Mouse (Mus musculus) heart, embryonic 14.5 days (tissue): Measurements from ENCODE around the gene Dexi. TPM values are rescaled to one million over a fixed set of nuclear protein-coding genes. Genes with fewer than 3 reads are reported as not detected.

Experiments
- ATAC-seq: fragments of 200-750 bp; cut with Nextera tagmentation; 2 replicates; pipeline ENCODE4 v1.8.0; 2017; ENCODE audit warnings: low read depth, moderate TSS enrichment; ENCODE audit not compliant: insufficient number of reproducible peaks, insufficient read depth, low FRiP score
- H3K27ac ChIP-seq, 2 experiments: fragments of 200-500 bp in 1 of 2; fragments of 300-500 bp in 1 of 2; sonication (generic) in 1 of 2; replicated peaks in 1 of 2; 2 replicates each; pipeline ENCODE4 v1.5.1; 2012 to 2014; ENCODE audit warnings: low read depth in 2 of 2, low read length in 2 of 2, control low read depth in 1 of 2, mild to moderate bottlenecking in 1 of 2, mixed read lengths in 1 of 2; ENCODE audit not compliant: control insufficient read depth in 1 of 2, insufficient read depth in 1 of 2
- H3K27me3 ChIP-seq: fragments of 300-500 bp; sonication (generic); 2 replicates; pipeline ENCODE4 v1.6.1; 2014; ENCODE audit warnings: mild to moderate bottlenecking, low read length, control low read depth; ENCODE audit not compliant: control insufficient read depth, insufficient read depth
- H3K36me3 ChIP-seq: fragments of 300-500 bp; sonication (generic); 2 replicates; pipeline ENCODE4 v1.6.1; 2014; ENCODE audit warnings: mild to moderate bottlenecking, control low read depth, low read length, mixed read lengths; ENCODE audit not compliant: control insufficient read depth, insufficient read depth
- H3K4me1 ChIP-seq, 2 experiments: fragments of 200-500 bp in 1 of 2; fragments of 300-500 bp in 1 of 2; sonication (generic) in 1 of 2; 2 replicates each; pipeline ENCODE4 v1.6.1; 2012 to 2014; ENCODE audit warnings: low read length in 2 of 2, control low read depth in 1 of 2, mixed read lengths in 1 of 2; ENCODE audit not compliant: control insufficient read depth in 2 of 2, insufficient read depth in 2 of 2
- H3K4me2 ChIP-seq: fragments of 300-500 bp; sonication (generic); 2 replicates; pipeline ENCODE4 v1.6.1; 2014; ENCODE audit warnings: mild to moderate bottlenecking, low read length
- H3K4me3 ChIP-seq, 2 experiments: fragments of 200-500 bp in 1 of 2; fragments of 300-500 bp in 1 of 2; sonication (generic) in 1 of 2; 2 replicates each; pipeline ENCODE4 v1.5.1; 2012 to 2014; ENCODE audit warnings: low read length in 2 of 2, mild to moderate bottlenecking in 2 of 2, control low read depth in 1 of 2, low read depth in 1 of 2, moderate library complexity in 1 of 2; ENCODE audit not compliant: control insufficient read depth in 1 of 2, insufficient read depth in 1 of 2
- H3K9ac ChIP-seq: fragments of 300-500 bp; sonication (generic); 2 replicates; pipeline ENCODE4 v1.6.1; 2014; ENCODE audit warnings: mild to moderate bottlenecking, low read length
- H3K9me3 ChIP-seq: fragments of 300-500 bp; sonication (generic); 2 replicates; pipeline ENCODE4 v1.6.1; 2016; ENCODE audit warnings: low read length, control low read depth; ENCODE audit not compliant: control insufficient read depth
- WGBS: fragments of 180-500 bp; shearing (Covaris S2); extraction: QIAGEN DNeasy Blood & Tissue Kit; methylation state at CpG from one replicate; pipeline ENCODE4 v1.1.7; 2014; 5-methylcytosine and 5-hydroxymethylcytosine counted together
- polyA plus RNA-seq: library from polyadenylated mRNA; unstranded; fragments of >200 nt; fragmentation: Nextera tagmentation; extraction: Ambion mirVana; gene quantifications from 2 replicates; pipeline ENCODE4 v1.2.1, GENCODE M21; 2014

The Dexi gene
- polyA plus RNA-seq, 1 experiment from 2014 or later = 29.0 TPM

DNA sequence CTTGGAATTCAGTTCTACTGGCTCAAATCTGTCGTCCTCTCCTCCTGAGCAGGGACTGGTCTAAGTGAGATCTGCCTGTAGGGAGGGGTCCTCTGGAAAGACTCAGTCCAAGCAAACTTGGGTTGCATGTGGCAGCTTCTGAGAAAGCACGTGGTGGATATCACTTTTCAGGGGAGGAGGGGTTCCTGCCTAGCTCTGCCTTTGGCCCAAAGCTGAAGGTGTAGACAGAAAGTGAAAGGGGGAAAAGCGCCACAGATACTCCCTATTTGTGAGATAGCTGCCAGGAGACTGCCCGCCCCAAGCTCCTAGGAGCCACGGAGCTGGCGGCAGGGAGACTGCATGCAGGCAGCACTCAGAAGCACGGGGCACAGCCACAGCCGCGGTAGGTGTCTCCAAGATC lies 53.4 kb downstream of the Dexi start:
- H3K36me3 ChIP-seq = no peaks in the 10 kb centered on the region
- H3K9ac ChIP-seq = peak overlapping the region; percentile 56
- no peak for ATAC-seq
- no peak overlapping the region for H3K27ac ChIP-seq
- H3K4me1 ChIP-seq = peaks cover 6 to 13% of the 10 kb centered on the region in 2 experiments
- no peaks in the 10 kb centered on the region for H3K9me3 ChIP-seq
- WGBS = 5% methylated on average over 9 of the region's 9 CpGs
- H3K4me3 ChIP-seq = peak overlapping the region; percentile 26 to 27
- peak overlapping the region; percentile 68 for H3K4me2 ChIP-seq
- H3K27me3 ChIP-seq = peaks cover 16% of the 10 kb centered on the region

DNA sequence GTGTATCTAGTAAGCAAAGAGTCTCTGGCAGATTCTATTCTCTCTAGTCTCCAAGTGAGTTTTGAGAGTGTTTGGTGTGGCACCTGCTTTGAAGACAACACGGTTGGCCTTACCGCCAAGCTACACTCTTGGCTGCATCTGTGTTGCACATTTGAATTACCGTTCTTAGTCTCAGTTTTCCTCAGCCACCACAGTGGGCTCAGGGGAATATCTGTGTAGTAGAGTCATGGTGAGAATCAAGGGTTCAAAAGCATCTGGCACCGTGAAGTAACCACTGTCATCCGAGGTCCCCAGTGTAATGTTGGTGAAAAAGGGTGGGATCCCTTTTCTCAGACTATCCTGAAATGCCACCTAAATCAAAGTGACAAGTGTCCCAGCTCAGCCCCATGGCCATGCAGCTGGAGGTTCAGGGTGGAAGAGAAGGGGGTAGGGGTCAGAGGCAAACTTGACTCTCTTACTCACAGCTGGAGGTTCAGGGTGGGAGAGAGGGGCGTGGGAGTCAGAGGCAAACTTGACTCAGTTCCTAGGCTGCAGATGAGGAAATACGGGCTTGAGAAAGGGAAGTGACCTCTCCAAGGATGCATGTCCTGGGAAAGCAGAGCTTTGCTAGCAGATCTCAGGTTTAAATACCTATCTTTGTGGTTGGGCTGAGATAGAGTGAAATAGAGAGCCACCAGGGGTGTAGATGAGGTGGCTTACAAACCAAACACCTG lies 53.9 kb downstream of the Dexi start:
- Histone ChIP-seq H3K9ac (no peak overlapping the region), H3K36me3 (no peaks in the 10 kb centered on the region), H3K4me2 (peak overlapping the region; percentile 68), H3K27me3 (peaks cover 16% of the 10 kb centered on the region), H3K4me3 (peak overlapping the region in 1 of 2 experiments; percentile 27; a peak in 1 of 4 replicates), H3K27ac (no peak overlapping the region), H3K4me1 (peaks cover 6 to 13% of the 10 kb centered on the region in 2 experiments), H3K9me3 (no peaks in the 10 kb centered on the region)
- ATAC-seq = no peak
- 80% methylated on average over 7 of the region's 7 CpGs for WGBS

DNA sequence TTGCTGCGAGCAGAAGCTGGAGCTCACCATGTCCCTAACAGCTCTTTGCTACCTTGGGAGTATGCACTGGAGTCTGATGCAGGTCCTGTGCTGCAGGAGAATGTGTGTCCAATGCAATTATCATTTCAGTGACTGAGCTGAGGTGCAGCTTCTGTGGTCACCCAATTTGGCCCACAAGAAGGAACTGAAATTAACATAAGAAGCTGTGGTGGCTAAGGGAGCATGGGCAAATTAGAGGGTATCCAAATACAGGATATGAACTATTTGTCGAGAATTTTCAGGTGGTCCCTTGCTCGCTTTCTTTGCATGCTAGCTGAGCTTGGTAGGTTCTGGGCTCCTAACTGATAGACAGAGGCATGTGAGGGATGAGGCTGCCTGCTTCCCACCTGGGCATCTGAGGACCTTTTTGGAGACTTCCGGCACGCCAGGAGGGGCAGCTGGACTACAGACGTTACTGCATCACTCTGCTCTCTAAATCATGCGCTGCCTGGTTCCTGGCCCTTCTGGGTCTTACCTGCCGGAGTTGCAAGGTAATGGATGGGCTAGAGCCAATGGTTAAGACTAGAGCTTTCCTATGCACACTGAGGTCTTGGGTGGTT lies 54.9 kb downstream of the Dexi start:
- no peaks in the 10 kb centered on the region for H3K9me3 ChIP-seq
- no peaks in the 10 kb centered on the region for H3K36me3 ChIP-seq
- H3K27me3 ChIP-seq = peaks cover 16% of the 10 kb centered on the region
- no peak overlapping the region for H3K9ac ChIP-seq
- 79% methylated on average over 8 of the region's 8 CpGs for WGBS
- no peak overlapping the region for H3K4me2 ChIP-seq
- no peak overlapping the region for H3K4me3 ChIP-seq
- no peak for ATAC-seq
- no peak overlapping the region for H3K27ac ChIP-seq
- H3K4me1 ChIP-seq = peaks cover 6 to 13% of the 10 kb centered on the region in 2 experiments

DNA sequence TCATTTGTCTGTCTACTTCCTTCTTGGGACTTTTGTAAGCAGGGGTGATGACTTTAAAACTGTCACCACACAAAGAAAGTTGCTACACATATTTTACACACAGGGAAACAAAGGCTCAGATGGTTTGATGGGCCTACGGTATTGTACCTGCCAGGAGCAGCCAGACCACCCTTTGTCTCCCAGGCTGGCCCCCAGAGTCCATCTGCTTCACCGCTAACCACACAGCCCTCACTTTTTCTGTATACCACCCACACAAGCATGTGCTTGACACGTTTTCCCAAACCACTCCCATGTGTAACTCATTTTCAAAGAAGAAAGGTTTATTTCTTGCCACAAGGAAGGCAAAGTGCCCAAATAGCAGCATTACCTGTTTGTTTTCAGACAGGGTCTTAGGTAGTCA lies 55.9 kb downstream of the Dexi start:
- Histone ChIP-seq H3K9ac (no peak overlapping the region), H3K4me3 (no peak overlapping the region), H3K27me3 (peaks cover 16% of the 10 kb centered on the region), H3K9me3 (no peaks in the 10 kb centered on the region), H3K27ac (no peak overlapping the region), H3K36me3 (no peaks in the 10 kb centered on the region), H3K4me2 (no peak overlapping the region), H3K4me1 (peaks cover 6 to 13% of the 10 kb centered on the region in 2 experiments)
- no peak for ATAC-seq
- WGBS = 69% methylated on average over 3 of the region's 3 CpGs

DNA sequence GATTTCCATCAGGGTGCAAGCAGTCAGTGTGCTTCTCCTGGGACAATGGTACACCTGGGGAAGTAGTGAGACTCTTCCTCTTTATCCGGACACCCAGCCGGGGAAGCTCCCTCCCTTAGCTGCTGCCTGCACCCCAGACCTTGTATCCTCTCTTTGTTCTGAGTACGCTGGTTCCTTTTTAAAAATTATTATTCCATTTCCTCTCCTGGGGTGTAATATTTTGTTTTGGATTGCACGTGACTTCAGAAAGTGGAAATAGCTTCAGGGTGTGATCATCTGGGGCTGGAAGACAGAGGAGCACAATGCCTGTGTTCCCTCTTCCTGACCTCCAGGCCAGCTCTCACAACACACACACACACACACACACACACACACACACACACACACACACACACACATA lies 60.5 kb downstream of the Dexi start:
- Histone ChIP-seq H3K27ac (no peak overlapping the region), H3K27me3 (no peaks in the 10 kb centered on the region), H3K4me1 (no peaks in the 10 kb centered on the region), H3K36me3 (no peaks in the 10 kb centered on the region), H3K4me2 (no peak overlapping the region), H3K4me3 (no peak overlapping the region), H3K9ac (no peak overlapping the region), H3K9me3 (no peaks in the 10 kb centered on the region)
- WGBS = 54% methylated on average over 4 of the region's 4 CpGs
- ATAC-seq = no peak

DNA sequence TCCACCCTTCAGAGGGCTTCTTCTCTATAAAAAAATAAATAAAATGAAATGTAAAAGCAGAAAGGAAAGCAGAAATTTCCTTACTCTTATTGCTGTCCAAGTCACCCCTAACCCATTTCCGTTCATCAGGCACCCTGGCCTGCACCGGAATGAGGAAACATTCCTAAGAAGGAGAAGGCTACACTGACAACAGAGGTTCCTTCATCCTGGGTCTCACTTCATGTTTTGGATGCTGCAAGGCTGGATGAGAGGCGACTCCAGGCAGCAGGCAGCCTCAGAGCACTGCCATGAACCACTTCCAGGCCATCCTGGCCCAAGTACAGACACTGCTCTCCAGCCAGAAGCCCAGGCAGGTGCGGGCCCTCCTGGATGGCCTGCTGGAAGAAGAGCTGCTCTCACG lies 63.0 kb downstream of the Dexi start, which contains the start of gene Ciita:
Ciita (plus strand) TSS at position 203 of the 400 bp plus-strand sequence.
- Histone ChIP-seq H3K27ac (no peak within 1 kb of the TSS), H3K9me3 (no peaks in the 10 kb centered on the region), H3K9ac (no peak within 1 kb of the TSS), H3K4me1 (peaks cover 2 to 5% of the 10 kb centered on the region in 2 experiments; a peak in 1 of 4 replicates), H3K4me3 (no peak within 1 kb of the TSS), H3K4me2 (no peak within 1 kb of the TSS), H3K27me3 (no peaks in the 10 kb centered on the region), H3K36me3 (no peaks in the 10 kb centered on the region)
- ATAC-seq = no peak
- WGBS = 65% methylated on average over 5 of the region's 5 CpGs

DNA sequence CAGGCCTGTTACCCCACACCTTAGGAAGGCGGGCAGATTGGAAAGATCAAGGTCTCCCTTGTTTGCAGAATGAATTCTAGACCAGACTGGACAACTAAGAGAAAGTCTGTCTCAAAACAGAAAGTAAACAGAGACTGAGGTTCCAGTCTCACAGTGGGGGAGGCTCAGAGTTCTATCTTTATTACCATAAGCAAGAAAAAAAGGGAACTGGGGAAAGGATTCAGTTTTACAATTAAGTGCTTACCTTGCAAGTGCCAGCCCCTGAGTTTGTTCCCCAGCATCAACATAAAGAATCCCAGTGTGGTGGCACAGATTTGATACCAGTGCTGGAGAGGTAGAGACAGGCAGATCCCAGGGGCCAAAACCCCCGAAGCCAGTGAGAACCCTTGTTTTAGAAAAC lies 66.9 kb downstream of the Dexi start:
- Histone ChIP-seq H3K27ac (no peak overlapping the region), H3K27me3 (no peaks in the 10 kb centered on the region), H3K9me3 (no peaks in the 10 kb centered on the region), H3K36me3 (no peaks in the 10 kb centered on the region), H3K9ac (no peak overlapping the region), H3K4me3 (no peak overlapping the region), H3K4me2 (no peak overlapping the region), H3K4me1 (peaks cover 4 to 8% of the 10 kb centered on the region in 2 experiments; a peak in 1 of 4 replicates)
- 66% methylated on average over 2 of the region's 2 CpGs for WGBS
- no peak for ATAC-seq
